Mouse (Mus musculus): Measurements from ENCODE around the gene Nae1. TPM values are rescaled to one million over a fixed set of nuclear protein-coding genes. Genes with fewer than 3 reads are reported as not detected.
"Not testable (repeated sequence)": the region's sequence is repeated elsewhere in the genome, so short reads cannot be mapped to it uniquely, and the experiment has no call there.

Gene Nae1
- total RNA-seq (2021), result 10 to 100 TPM; 32.9 to 36.4 TPM

GRCm38 (mm10) chr8:104533971-104534778 is at the start of gene Nae1, which contains the start of gene Car7:
TSS of gene Nae1 (minus strand) at chr8:104534637.
TSS of gene Car7 (plus strand) at chr8:104534689.
- DNase-seq, result peak; percentile 95 to 98

GRCm38 (mm10) chr8:104577606-104578005 is 43.2 kb upstream of the Nae1 start:
- DNase-seq; intact Hi-C loops (cut with DNase I): not testable (repeated sequence)

More at GRCm38 (mm10) chr8:104533971-104534778, at the start of gene Nae1, which contains the start of gene Car7:
- intact Hi-C loops (cut with DNase I), result loop anchor here (1.0 to 5.0 kb wide), 2 partner anchors 36 to 192 kb away; no protein-coding TSS in a partner anchor

GRCm38 (mm10) chr8:104576820-104577219 is 42.4 kb upstream of the Nae1 start:
- intact Hi-C loops (cut with DNase I), result no loop called here
- no peak for DNase-seq

DNA sequence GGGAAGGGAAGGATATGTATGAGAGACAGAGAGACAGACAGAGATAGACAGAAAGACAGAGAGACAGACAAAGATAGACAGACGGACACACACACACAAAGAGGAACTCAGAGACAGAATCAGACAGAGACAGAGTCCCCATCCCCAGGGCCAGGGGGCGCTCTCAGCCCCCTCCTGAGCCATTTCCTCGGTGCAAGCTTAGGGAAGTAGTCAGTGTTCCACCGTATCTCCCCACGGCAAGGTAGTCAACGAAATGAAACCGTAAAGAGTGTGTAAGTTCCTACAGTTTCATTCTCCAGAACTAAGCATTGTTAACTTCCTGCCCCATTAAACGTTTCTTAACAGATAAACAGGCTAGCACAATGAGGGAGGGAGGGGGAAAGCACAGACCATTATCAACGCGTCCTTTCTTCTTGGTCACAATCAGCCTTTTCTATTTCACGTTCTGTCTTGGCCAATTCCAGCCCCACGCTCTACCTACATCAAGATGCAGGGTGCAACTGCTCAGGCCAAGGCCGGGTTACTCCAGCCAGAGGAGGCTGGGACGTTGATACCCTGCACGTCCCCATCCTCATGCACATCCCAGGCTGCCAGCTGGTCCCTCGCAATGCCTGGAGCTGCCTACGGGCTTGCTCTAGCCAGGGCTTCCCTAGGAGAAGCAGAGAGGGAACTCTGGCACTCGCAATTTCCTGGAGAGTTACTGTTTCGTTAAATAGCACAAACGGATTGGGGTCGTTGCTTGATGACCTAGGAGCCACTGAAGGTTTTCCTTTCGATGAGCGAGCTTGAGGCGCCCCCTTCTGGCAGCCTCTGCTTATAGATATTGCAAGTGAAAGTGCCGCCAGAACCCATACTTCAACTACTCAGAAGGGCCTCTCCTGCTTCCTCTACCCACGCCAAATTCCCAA is 36.3 kb upstream of the Nae1 start:
- intact Hi-C loops (cut with DNase I), result loop anchor here (1.0 kb wide), 2 partner anchors 36 to 226 kb away; partner anchors contain the start of genes Car7 and Nae1
- peak; percentile 88 to 90 for DNase-seq

DNA sequence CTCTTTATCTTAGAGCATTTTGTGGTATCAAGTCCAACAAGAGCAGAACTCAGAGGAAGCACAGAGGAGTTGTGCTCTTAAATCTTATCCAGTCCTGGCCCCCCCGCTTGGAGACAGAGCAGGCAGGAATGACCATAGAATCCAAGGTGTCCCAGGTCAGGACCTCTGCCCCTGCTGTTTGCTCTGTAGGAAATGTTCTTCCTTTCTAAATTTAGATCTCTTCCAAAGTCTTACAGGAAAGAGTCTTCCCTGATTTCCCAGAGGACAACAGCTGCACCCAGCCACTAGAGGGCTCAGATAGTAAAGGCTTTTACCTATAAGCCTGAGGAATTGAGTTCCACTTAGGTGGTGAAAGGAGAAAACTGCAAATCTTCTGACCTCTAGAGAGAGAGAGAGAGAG is 35.1 kb upstream of the Nae1 start:
- DNase-seq, result peak; percentile 34 to 45
- intact Hi-C loops (cut with DNase I), result loop anchor here (2.0 kb wide), 1 partner anchor 133 kb away; no protein-coding TSS in a partner anchor

- no peak for DNase-seq
- intact Hi-C loops (cut with DNase I), result no loop called here
These were observed 31.0 kb upstream of the Nae1 start for GRCm38 (mm10) chr8:104565457-104565798.

GRCm38 (mm10) chr8:104564633-104565456 is 30.4 kb upstream of the Nae1 start:
- intact Hi-C loops (cut with DNase I), result no loop called here

GRCm38 (mm10) chr8:104560731-104561130 is 26.3 kb upstream of the Nae1 start:
- DNase-seq, result no peak
- intact Hi-C loops (cut with DNase I), result no loop called here

More at GRCm38 (mm10) chr8:104564633-104565456, 30.4 kb upstream of the Nae1 start:
- peak; percentile 88 to 93 for DNase-seq

- intact Hi-C loops (cut with DNase I), result no loop called here
- no peak for DNase-seq
These were observed 22.8 kb upstream of the Nae1 start for GRCm38 (mm10) chr8:104557226-104557625.

DNA sequence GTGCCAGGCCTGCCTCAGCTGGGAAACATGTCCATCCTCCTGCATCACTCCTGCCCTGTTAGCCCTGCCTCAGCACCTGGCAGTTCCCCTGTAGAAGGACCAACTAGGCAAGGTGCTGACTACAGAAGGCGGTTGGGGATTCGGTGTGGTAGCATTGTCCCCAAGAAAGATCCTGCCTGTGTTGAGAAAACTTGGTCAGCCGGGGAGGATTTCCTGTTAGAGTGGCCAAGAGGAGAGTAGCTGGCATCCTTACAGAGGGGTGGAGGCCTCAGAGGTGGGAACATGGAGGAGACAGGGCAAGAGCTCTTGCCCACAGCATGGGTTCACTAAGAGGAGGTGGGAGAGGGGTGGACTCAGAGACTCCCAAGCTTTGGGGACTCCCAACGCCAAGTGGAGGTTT is 20.8 kb upstream of the Nae1 start:
- DNase-seq, result no peak
- intact Hi-C loops (cut with DNase I), result no loop called here

DNA sequence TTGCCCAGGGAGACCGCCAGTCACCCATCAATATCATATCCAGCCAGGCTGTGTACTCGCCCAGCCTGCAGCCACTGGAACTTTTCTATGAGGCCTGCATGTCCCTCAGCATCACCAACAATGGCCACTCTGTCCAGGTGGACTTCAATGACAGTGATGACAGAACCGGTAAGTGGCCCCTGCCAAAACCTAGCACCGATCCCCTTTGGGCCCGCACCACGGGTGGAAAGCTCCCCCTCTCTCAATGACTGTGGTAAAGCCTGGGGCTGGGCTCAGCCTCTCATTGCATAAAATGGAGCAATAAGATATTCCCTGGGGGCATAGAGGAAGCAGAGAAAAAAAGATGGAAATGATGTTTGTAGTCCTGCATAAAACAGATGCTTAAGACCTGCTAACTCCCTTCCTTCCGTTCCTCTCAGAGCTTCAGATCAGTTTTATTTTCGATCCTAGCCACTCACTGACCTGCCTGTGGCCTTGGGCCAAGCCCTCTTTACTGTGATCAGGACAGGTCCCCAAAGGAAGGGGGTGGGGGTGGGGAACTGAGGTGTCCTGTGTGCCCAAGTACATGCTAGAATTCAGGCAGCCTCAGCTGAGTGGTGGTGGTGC is 9.1 kb upstream of the Nae1 start:
- DNase-seq, result peak in 1 of 2 experiments; percentile 13

DNA sequence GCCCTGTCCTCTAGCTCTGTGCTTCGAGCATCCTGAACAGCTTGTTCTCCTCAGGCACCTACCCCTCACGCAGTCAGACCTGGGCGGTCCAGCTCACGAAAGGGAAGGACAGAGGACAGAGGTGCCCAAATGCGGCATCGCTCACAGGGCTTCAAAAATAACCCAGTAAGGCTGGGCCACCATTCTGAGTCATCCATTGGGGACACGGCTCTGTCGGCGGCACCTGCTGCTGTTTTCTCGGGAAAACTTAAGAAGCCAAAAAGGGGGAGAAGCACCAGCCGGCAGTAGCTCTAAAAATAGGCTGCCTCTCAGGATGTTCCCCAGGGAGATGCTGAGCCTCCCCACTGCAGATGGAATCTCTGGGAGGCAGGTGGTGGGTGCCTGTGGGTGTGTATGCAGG is 7.7 kb upstream of the Nae1 start:
- intact Hi-C loops (cut with DNase I), result no loop called here

More for the DNA sequence above, 9.1 kb upstream of the Nae1 start:
- intact Hi-C loops (cut with DNase I), result no loop called here

GRCm38 (mm10) chr8:104541515-104541880 is 7.1 kb upstream of the Nae1 start:
- intact Hi-C loops (cut with DNase I), result no loop called here
- no peak for DNase-seq

More for the DNA sequence above, 7.7 kb upstream of the Nae1 start:
- DNase-seq, result no peak

DNA sequence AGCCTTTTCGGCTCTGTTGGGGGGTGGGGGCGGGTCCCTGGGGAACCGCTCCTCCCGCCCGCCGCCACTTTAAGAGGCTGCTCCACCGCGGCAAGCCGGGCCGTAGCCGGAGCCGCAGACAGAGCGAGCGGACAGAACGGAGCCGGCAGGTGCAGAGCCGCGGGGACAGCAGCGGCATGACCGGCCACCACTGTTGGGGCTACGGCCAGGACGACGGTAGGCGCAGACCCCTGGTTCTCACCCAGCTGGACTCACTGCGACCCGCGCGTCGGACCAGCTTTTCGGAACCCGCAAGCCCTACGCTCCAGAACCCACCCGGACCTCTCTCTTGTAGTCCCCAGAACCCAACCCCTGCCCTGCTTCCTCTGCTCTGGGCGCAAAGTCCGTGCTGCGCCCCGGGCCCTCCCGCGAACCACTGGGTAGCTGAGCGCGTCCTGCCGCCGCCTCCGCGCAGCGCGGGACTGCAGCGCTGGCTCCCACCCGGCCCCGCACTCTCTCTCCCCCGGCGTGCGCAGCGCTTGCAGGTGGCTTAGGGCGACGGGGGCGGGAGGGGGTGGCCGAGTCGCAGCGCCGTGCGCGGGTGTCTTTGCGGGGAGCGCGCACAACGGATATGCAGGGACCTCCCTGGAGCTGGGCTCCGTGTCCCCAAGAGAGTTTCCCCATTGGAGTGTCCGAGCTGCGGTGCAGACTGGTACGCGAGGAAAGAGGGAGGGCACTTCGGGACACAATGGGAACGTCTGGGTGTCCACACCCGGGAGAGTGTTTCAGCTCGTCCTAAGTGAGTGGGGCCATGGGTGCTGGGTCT is 6.5 kb upstream of the Nae1 start:
- intact Hi-C loops (cut with DNase I), result no loop called here
- peak in 1 of 2 experiments; percentile 13 for DNase-seq

DNA sequence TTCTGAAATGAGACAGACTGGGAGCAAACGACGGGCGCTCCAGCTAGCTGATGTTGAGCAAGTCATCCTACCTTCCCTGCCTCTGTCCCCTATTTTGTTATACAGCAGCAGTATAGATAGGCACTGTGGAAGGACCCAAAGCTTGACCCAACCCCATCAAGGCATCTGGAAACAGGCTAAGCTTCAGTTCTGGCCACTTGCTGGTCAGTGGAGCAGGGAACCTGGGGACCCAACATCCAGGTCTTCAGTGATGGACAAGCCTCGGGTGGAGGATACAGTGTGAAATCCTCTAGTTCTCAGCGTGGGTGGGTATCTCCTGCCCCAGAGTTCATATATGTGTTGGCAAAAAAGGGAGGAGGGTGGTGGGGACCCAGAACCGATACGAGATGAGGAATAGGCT is 5.8 kb upstream of the Nae1 start:
- intact Hi-C loops (cut with DNase I), result no loop called here

GRCm38 (mm10) chr8:104539566-104539965 is 5.1 kb upstream of the Nae1 start:
- DNase-seq, result no peak
- intact Hi-C loops (cut with DNase I), result no loop called here

More for the DNA sequence above, 5.8 kb upstream of the Nae1 start:
- DNase-seq, result no peak

- DNase-seq, result no peak
- intact Hi-C loops (cut with DNase I), result no loop called here
These were observed 4.5 kb upstream of the Nae1 start for GRCm38 (mm10) chr8:104538896-104539295.

GRCm38 (mm10) chr8:104536028-104536427 is 1.6 kb upstream of the Nae1 start:
- no peak for DNase-seq
- intact Hi-C loops (cut with DNase I), result loop anchor here (1.0 kb wide), 1 partner anchor 30 kb away; no protein-coding TSS in a partner anchor

DNA sequence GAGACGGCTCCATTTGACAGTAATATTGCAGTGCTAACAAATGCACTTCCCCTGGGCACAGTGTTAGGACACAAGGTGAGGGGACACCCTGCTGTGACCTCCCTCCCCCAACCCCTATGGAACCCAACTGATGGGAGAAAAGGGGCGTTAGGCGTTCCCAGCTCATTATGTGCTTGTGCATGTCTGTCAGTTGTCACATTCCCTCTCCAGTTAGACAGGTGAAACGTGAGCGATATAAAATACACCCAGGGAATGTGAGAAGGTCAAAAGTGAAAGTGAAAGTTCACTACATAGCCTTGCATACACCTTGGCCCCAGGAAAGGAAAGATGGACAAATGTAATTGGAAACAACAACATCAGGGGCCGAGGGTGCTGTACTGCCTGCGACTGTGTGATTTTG is 941 bp upstream of the Nae1 start:
- DNase-seq, result no peak
- intact Hi-C loops (cut with DNase I), result no loop called here
